ENCODE assay signal across 20 mouse cellular contexts in the genomic region with DNA sequence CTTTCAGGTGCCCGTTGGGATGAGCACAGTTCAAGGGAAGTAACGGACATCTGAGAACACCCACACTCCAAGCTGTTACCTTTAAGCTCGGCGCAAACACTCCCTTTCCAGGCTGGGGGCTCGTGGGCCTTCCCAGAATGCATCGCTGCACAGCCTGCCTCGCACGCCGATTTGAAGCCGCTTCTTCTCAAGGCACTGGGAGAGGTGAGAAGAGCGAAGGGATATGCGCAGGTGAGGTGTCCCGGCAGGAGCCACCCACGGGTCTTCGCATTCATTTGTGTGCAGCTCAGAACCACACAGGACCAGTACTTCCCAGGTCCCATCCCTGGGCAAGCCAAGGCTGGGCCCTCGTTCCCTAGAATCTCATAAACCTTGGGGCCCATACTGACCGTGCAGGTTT. TPM values are rescaled to one million over a fixed set of nuclear protein-coding genes. Genes with fewer than 3 reads are reported as not detected.
"Had no signal": no experiment of that assay in that cellular context is flagged by ENCODE, and none has a peak within 500 bp of the region (broad histone marks: within the 10 kb centered on the region; RNA-seq: fewer than 3 reads in every experiment).

No protein-coding gene starts in this region.

- H3K27me3 ChIP-seq: neural tube, embryonic 12.5 days; neural tube, embryonic 15.5 days; stomach, embryonic 15.5 days had no signal

- H3K36me3 ChIP-seq: neural tube, embryonic 12.5 days; neural tube, embryonic 13.5 days; neural tube, embryonic 15.5 days; stomach, embryonic 15.5 days had no signal

- H3K4me3 ChIP-seq: neural tube, embryonic 12.5 days; neural tube, embryonic 13.5 days; neural tube, embryonic 15.5 days; stomach, embryonic 15.5 days had no signal

- DNase-seq: retina, postnatal 1 day; right cerebral cortex, adult 18-20 months; right cerebral cortex, postnatal 14 days; right cerebral cortex, postnatal 25 days; right cerebral cortex, postnatal 4 days; spleen, adult 18-20 months; thymus, adult 18-20 months; thymus, adult 2 months; thymus, postnatal 14 days; thymus, postnatal 25 days; thymus, postnatal 36 days; thymus, postnatal 4 days had no signal

- H3K27ac ChIP-seq: neural tube, embryonic 12.5 days; neural tube, embryonic 13.5 days; neural tube, embryonic 15.5 days; stomach, embryonic 15.5 days; stomach, postnatal 0 days had no signal

- H3K4me1 ChIP-seq: neural tube, embryonic 12.5 days; neural tube, embryonic 13.5 days; neural tube, embryonic 15.5 days; stomach, embryonic 15.5 days had no signal

- H3K4me2 ChIP-seq: neural tube, embryonic 12.5 days; neural tube, embryonic 13.5 days; neural tube, embryonic 15.5 days; stomach, embryonic 15.5 days had no signal

- H3K9ac ChIP-seq: neural tube, embryonic 12.5 days; neural tube, embryonic 13.5 days; neural tube, embryonic 15.5 days; stomach, embryonic 15.5 days had no signal

- H3K9me3 ChIP-seq: neural tube, embryonic 12.5 days; neural tube, embryonic 13.5 days; neural tube, embryonic 15.5 days; stomach, embryonic 15.5 days had no signal

RNA-seq across cellular contexts. Expression of gene Cers3, which starts 9.9 kb away (rescaled TPM):
- total RNA-seq: neutrophil, adult 5-6 weeks had no signal
- polyA plus RNA-seq: small intestine, adult 2 months; spleen, adult 2 months had no signal
